Mouse (Mus musculus): ENCODE data around the gene Borcs5.

- no peak for TF ChIP-seq POLR2A (IDR thresholded peaks at IDR 0.05; ENCODE audit: low read depth, low read length)
- no peak for TF ChIP-seq CTCF (IDR thresholded peaks at IDR 0.05; ENCODE audit: extremely low read depth, insufficient read depth, insufficient read length, insufficient replicate concordance)
Measured at GRCm38 (mm10) chr6:134718668-134719065, 79.4 kb downstream of the Borcs5 start.

Data from spleen, adult 2 months (tissue).